In the genomic region with DNA sequence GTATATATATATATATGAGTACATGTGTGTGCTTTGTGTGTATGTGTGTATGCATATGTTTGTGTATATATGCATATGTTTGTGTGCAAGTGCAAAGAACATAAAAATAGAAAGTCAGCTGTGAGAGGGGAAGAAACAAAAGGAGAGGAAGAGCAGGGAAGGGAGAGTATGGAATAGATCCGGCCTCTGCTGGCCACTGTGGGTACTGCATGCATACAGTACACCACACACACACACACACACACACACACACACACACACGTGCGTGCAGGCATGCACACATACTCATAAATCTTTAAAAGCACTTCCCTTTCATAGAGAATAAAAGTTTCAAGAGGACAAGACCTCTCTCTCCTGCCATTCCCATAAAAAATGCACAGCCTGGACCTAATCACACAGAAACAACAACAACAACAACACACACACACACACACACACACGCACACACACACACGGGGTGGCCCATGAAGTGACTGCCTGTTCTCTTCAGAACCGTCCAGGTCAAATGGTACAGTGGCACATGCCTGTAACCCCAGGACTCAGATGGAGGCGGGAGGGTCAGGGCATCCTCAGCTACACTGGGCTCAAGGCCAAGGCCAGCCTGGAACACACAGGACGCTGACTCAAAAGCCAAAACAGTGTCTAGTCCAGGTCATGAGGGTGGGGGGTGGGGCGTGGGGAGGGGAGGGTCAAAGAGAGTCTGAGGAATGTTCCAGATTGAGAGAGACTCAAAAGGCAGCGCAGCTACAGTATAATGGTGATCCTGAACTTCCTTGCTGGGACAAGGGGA, we compare ENCODE assay signal across 20 mouse cellular contexts. TPM values are rescaled to one million over a fixed set of nuclear protein-coding genes. Genes with fewer than 3 reads are reported as not detected.
DNase-seq lines count a peak whose midpoint lies in the region; ATAC-seq and TF ChIP-seq lines count a peak whose summit lies in the region.
"Had no signal": no experiment of that assay in that cellular context is flagged by ENCODE, and none has a peak within 500 bp of the region (broad histone marks: within the 10 kb centered on the region; RNA-seq: fewer than 3 reads in every experiment).

No protein-coding gene starts in this region.

- 92% methylated on average over 10 of the region's 10 CpGs for WGBS in forebrain, postnatal 0 days
- 91% methylated on average over 10 of the region's 10 CpGs for WGBS in forebrain, embryonic 10.5 days
- 78% methylated on average over 10 of the region's 10 CpGs for WGBS in liver, adult 2 months

- no peaks in the 10 kb centered on the region for H3K79me2 ChIP-seq in liver, adult 2 months (ENCODE audit: control insufficient read depth, insufficient read depth, low read length)

- no peaks in the 10 kb centered on the region for H3K9me3 ChIP-seq in forebrain, postnatal 0 days (ENCODE audit: low read length)
- no peaks in the 10 kb centered on the region for H3K9me3 ChIP-seq in forebrain, embryonic 10.5 days
- H3K9me3 ChIP-seq: forebrain, embryonic 15.5 days; heart, embryonic 15.5 days; liver, embryonic 15.5 days had no signal

- H3K27ac ChIP-seq in forebrain, postnatal 0 days (ENCODE audit: low read depth, low read length) = no peak overlapping the region
- H3K27ac ChIP-seq in forebrain, embryonic 10.5 days = no peak overlapping the region
- no peak overlapping the region for H3K27ac ChIP-seq in liver, adult 2 months (replicated peaks; ENCODE audit: insufficient read depth, low read depth, low read length)
- H3K27ac ChIP-seq: forebrain, embryonic 15.5 days; heart, embryonic 15.5 days; liver, embryonic 15.5 days had no signal

- no peak overlapping the region for H3K4me2 ChIP-seq in forebrain, postnatal 0 days (ENCODE audit: low read depth)
- H3K4me2 ChIP-seq: forebrain, embryonic 15.5 days; heart, embryonic 15.5 days; liver, embryonic 15.5 days had no signal

- H3K4me1 ChIP-seq in forebrain, postnatal 0 days (ENCODE audit: insufficient read depth) = peaks cover 8% of the 10 kb centered on the region
- H3K4me1 ChIP-seq in forebrain, embryonic 10.5 days = peaks cover 10% of the 10 kb centered on the region
- H3K4me1 ChIP-seq in liver, adult 2 months (ENCODE audit: control insufficient read depth, insufficient read depth, low read length) = no peaks in the 10 kb centered on the region
- H3K4me1 ChIP-seq: heart, embryonic 15.5 days; liver, embryonic 15.5 days had no signal

- no peaks in the 10 kb centered on the region for H3K27me3 ChIP-seq in forebrain, postnatal 0 days (ENCODE audit: insufficient read depth, low read length)
- H3K27me3 ChIP-seq in forebrain, embryonic 10.5 days (ENCODE audit: poor library complexity, severe bottlenecking) = 0 out of 2 replicates have a peak, but pooled peaks cover 9% of the 10 kb centered on the region
- no peaks in the 10 kb centered on the region for H3K27me3 ChIP-seq in liver, adult 2 months (ENCODE audit: control insufficient read depth, insufficient read depth, low read length)
- H3K27me3 ChIP-seq: forebrain, embryonic 15.5 days had no signal

- ATAC-seq in forebrain, postnatal 0 days = no peak
- ATAC-seq: forebrain, embryonic 15.5 days had no signal

- no peak for DNase-seq in forebrain, postnatal 0 days
- no peak for DNase-seq in forebrain, embryonic 10.5 days (ENCODE audit: extremely low spot score, low spot score)
- no peak for DNase-seq in liver, adult 2 months (ENCODE audit: extremely low read depth, low read depth, low spot score)
- DNase-seq in liver = no peak
- DNase-seq in MN1 (ENCODE audit: low spot score) = peak; percentile 39
- peak; percentile 78 to 86 for DNase-seq in cerebellum, postnatal 10 days
- DNase-seq in embryo, embryonic 10 days (ENCODE audit: low spot score) = no peak
- DNase-seq in retina, embryonic 14.5 days (ENCODE audit: low spot score) = no peak
- DNase-seq: kidney, postnatal 36 days; right cerebral cortex, postnatal 14 days; thymus, postnatal 25 days had no signal

- no peak for TF ChIP-seq POLR2A in liver, adult 2 months (IDR thresholded peaks at IDR 0.05; ENCODE audit: extremely low read depth, insufficient read depth, low read length)

- H3K4me3 ChIP-seq in forebrain, postnatal 0 days (ENCODE audit: low read depth, low read length) = no peak overlapping the region
- no peak overlapping the region for H3K4me3 ChIP-seq in forebrain, embryonic 10.5 days
- H3K4me3 ChIP-seq in liver, adult 2 months (ENCODE audit: insufficient read depth, low read depth, low read length) = no peak overlapping the region
- H3K4me3 ChIP-seq: forebrain, embryonic 15.5 days; heart, embryonic 15.5 days; liver, embryonic 15.5 days had no signal

- no peaks in the 10 kb centered on the region for H3K36me3 ChIP-seq in forebrain, postnatal 0 days (ENCODE audit: insufficient read depth)
- H3K36me3 ChIP-seq in forebrain, embryonic 10.5 days (replicated peaks) = no peaks in the 10 kb centered on the region
- H3K36me3 ChIP-seq in liver, adult 2 months (ENCODE audit: control insufficient read depth, insufficient read depth, low read length) = no peaks in the 10 kb centered on the region
- H3K36me3 ChIP-seq: forebrain, embryonic 15.5 days; G1E; heart, embryonic 15.5 days; liver, embryonic 15.5 days had no signal

- peak; percentile 68 for TF ChIP-seq CTCF in forebrain, postnatal 0 days (IDR thresholded peaks at IDR 0.05; ENCODE audit: low read depth)
- TF ChIP-seq CTCF in liver, adult 2 months (IDR thresholded peaks at IDR 0.05; ENCODE audit: low read depth, low read length) = peak; percentile 22; the same call in 1 of the 2 replicates

- H3K9ac ChIP-seq in forebrain, postnatal 0 days = no peak overlapping the region
- no peak overlapping the region for H3K9ac ChIP-seq in liver, adult 2 months (ENCODE audit: low read depth, low read length)
- H3K9ac ChIP-seq: forebrain, embryonic 15.5 days; heart, embryonic 15.5 days; liver, embryonic 15.5 days had no signal

RNA-seq across cellular contexts. Expression of a gene that starts 2.2 kb away (rescaled TPM):
- total RNA-seq in forebrain, postnatal 0 days (2014; rRNA removed) = not detected in 2 replicates
- not detected in 2 replicates for polyA plus RNA-seq in forebrain, postnatal 0 days (2015; fragmentation: Nextera tagmentation; extraction: Ambion mirVana)
- polyA plus RNA-seq in forebrain, embryonic 10.5 days (2016; fragmentation: Nextera tagmentation; extraction: Ambion mirVana) = not detected in 2 replicates
- total RNA-seq in liver, adult 2 months (2014; rRNA removed) = not detected in 2 replicates
- polyA plus RNA-seq in liver, adult 2 months (2012; rRNA removed) = not detected in 2 replicates
- total RNA-seq: G1E; gastrocnemius, postnatal 4 days; left cerebral cortex, adult 8-10 months; megakaryocyte progenitor cell, adult 5-6 weeks had no signal
- polyA plus RNA-seq: embryonic facial prominence, embryonic 14.5 days; forebrain, embryonic 15.5 days; G1E; heart, embryonic 15.5 days; liver, embryonic 15.5 days; neural tube, embryonic 14.5 days had no signal

RNA-seq across cellular contexts. Expression of a gene that starts 13.2 kb away (rescaled TPM):
- total RNA-seq in forebrain, postnatal 0 days (2014; rRNA removed) = 9.2 TPM in 2 replicates
- 6.9 and 8.0 TPM in 2 replicates for polyA plus RNA-seq in forebrain, postnatal 0 days (2015; fragmentation: Nextera tagmentation; extraction: Ambion mirVana)
- 2.9 and 4.9 TPM in 2 replicates for polyA plus RNA-seq in forebrain, embryonic 10.5 days (2016; fragmentation: Nextera tagmentation; extraction: Ambion mirVana)
- 2.5 and 2.6 TPM in 2 replicates for total RNA-seq in liver, adult 2 months (2014; rRNA removed)
- 6.6 and 7.2 TPM in 2 replicates for polyA plus RNA-seq in liver, adult 2 months (2012; rRNA removed)

RNA-seq across cellular contexts. Expression of a gene that starts 49.9 kb away (rescaled TPM):
- total RNA-seq in forebrain, postnatal 0 days (2014; rRNA removed) = 47.4 and 54.0 TPM in 2 replicates
- polyA plus RNA-seq in forebrain, postnatal 0 days (2015; fragmentation: Nextera tagmentation; extraction: Ambion mirVana) = 21.6 and 28.5 TPM in 2 replicates
- polyA plus RNA-seq in forebrain, embryonic 10.5 days (2016; fragmentation: Nextera tagmentation; extraction: Ambion mirVana) = 74.6 and 78.3 TPM in 2 replicates
- total RNA-seq in liver, adult 2 months (2014; rRNA removed) = 6.0 and 7.7 TPM in 2 replicates
- 6.3 and 9.0 TPM in 2 replicates for polyA plus RNA-seq in liver, adult 2 months (2012; rRNA removed)

RNA-seq across cellular contexts. Expression of a gene that starts 50.1 kb away (rescaled TPM):
- 67.2 and 88.2 TPM in 2 replicates for total RNA-seq in forebrain, postnatal 0 days (2014; rRNA removed)
- 98.9 and 119 TPM in 2 replicates for polyA plus RNA-seq in forebrain, postnatal 0 days (2015; fragmentation: Nextera tagmentation; extraction: Ambion mirVana)
- polyA plus RNA-seq in forebrain, embryonic 10.5 days (2016; fragmentation: Nextera tagmentation; extraction: Ambion mirVana) = 102 and 106 TPM in 2 replicates
- total RNA-seq in liver, adult 2 months (2014; rRNA removed) = 121 and 133 TPM in 2 replicates
- 104 and 121 TPM in 2 replicates for polyA plus RNA-seq in liver, adult 2 months (2012; rRNA removed)

Comparison
In these comparisons a context has a peak if more than half of its experiments do, and no peak if none do; other contexts are left out.
1. DNase-seq: peak in MN1 (single experiment) and cerebellum, postnatal 10 days (2 of 2); none in forebrain, postnatal 0 days (single experiment), forebrain, embryonic 10.5 days (single experiment), liver, adult 2 months (single experiment), liver (single experiment), embryo, embryonic 10 days (single experiment) and retina, embryonic 14.5 days (single experiment).